In genomic region chr19:15431798-15432197, GRCm38 (mm10) we compare ENCODE assay signal across 18 mouse cellular contexts.
"Had no signal": no experiment of that assay in that cellular context is flagged by ENCODE, and none has a peak within 500 bp of the region (broad histone marks: within the 10 kb centered on the region; RNA-seq: fewer than 3 reads in every experiment).

No protein-coding gene starts in this region.

- H3K27me3 ChIP-seq: kidney, embryonic 15.5 days; liver, embryonic 13.5 days; midbrain, embryonic 15.5 days; neural tube, embryonic 13.5 days had no signal

- H3K4me3 ChIP-seq: kidney, embryonic 15.5 days; left cerebral cortex, adult 2 months; liver, embryonic 13.5 days; midbrain, embryonic 15.5 days; myocyte; neural tube, embryonic 13.5 days had no signal

- H3K27ac ChIP-seq: kidney, embryonic 15.5 days; liver, embryonic 13.5 days; midbrain, embryonic 15.5 days; neural tube, embryonic 13.5 days; stomach, postnatal 0 days had no signal

- ATAC-seq: midbrain, embryonic 15.5 days had no signal

- H3K9me3 ChIP-seq: kidney, embryonic 15.5 days; liver, embryonic 13.5 days; midbrain, embryonic 15.5 days; neural tube, embryonic 13.5 days had no signal

- H3K36me3 ChIP-seq: kidney, embryonic 15.5 days; liver, embryonic 13.5 days; midbrain, embryonic 15.5 days; neural tube, embryonic 13.5 days had no signal

- H3K4me2 ChIP-seq: kidney, embryonic 15.5 days; liver, embryonic 13.5 days; midbrain, embryonic 11.5 days; midbrain, embryonic 15.5 days; neural tube, embryonic 13.5 days had no signal

- H3K4me1 ChIP-seq: kidney, embryonic 15.5 days; liver, embryonic 13.5 days; midbrain, embryonic 15.5 days; neural tube, embryonic 13.5 days had no signal

- DNase-seq: kidney, adult 11 months; kidney, adult 8-10 months; kidney, postnatal 10 days; kidney, postnatal 36 days; layer of hippocampus, postnatal 36 days; liver, embryonic 13.5 days; lung, adult 2 months; lung, postnatal 14 days; lung, postnatal 4 days; right cerebral cortex, postnatal 14 days; thymus, postnatal 25 days had no signal

- H3K9ac ChIP-seq: kidney, embryonic 15.5 days; liver, embryonic 13.5 days; midbrain, embryonic 15.5 days; neural tube, embryonic 13.5 days had no signal
